Comparison of ENCODE assay signal across 20 mouse cellular contexts in the genomic region with DNA sequence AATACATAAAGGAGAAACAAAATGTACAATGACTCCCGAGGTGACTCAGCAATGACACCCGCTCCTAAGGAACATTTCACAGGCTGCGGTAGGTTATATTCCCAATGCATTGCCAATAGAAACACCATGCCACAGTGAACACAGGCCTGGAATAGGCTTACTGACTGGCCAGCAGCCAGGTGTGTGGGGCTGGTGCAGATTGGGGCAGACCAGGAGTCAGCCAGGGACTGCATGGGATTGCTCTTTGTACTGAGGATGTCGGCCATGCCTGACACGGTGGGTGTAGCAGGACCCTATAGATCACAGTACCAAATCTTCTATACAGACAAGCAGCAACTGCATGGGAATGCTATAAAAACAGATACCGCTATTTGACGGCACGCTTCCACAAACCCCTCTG. TPM values are rescaled to one million over a fixed set of nuclear protein-coding genes. Genes with fewer than 3 reads are reported as not detected.
"Had no signal": no experiment of that assay in that cellular context is flagged by ENCODE, and none has a peak within 500 bp of the region (broad histone marks: within the 10 kb centered on the region; RNA-seq: fewer than 3 reads in every experiment).

No protein-coding gene starts in this region.

- H3K27ac ChIP-seq: limb, embryonic 12.5 days; limb, embryonic 15.5 days; liver, embryonic 14.5 days; macrophage; midbrain, embryonic 12.5 days; midbrain, embryonic 15.5 days; stomach, embryonic 15.5 days had no signal

- ATAC-seq: liver, postnatal 0 days; lung, postnatal 0 days; midbrain, embryonic 15.5 days had no signal

- H3K27me3 ChIP-seq: limb, embryonic 15.5 days; midbrain, embryonic 12.5 days; midbrain, embryonic 15.5 days; stomach, embryonic 15.5 days had no signal

- H3K4me1 ChIP-seq: limb, embryonic 12.5 days; limb, embryonic 15.5 days; midbrain, embryonic 12.5 days; midbrain, embryonic 15.5 days; stomach, embryonic 15.5 days had no signal

- H3K4me2 ChIP-seq: limb, embryonic 12.5 days; limb, embryonic 15.5 days; liver, embryonic 11.5 days; lung, embryonic 14.5 days; midbrain, embryonic 12.5 days; midbrain, embryonic 15.5 days; stomach, embryonic 15.5 days had no signal

- DNase-seq: kidney, adult 9 months; kidney, postnatal 14 days; left cerebral cortex, postnatal 4 days; liver, postnatal 0 days; lung, embryonic 14.5 days; right cerebral cortex, postnatal 25 days; spleen, adult 18-20 months; thymus, postnatal 25 days had no signal

- H3K4me3 ChIP-seq: limb, embryonic 12.5 days; limb, embryonic 15.5 days; midbrain, embryonic 12.5 days; midbrain, embryonic 15.5 days; stomach, embryonic 15.5 days had no signal

- H3K9ac ChIP-seq: limb, embryonic 12.5 days; limb, embryonic 15.5 days; liver, embryonic 14.5 days; liver, postnatal 0 days; lung, embryonic 14.5 days; midbrain, embryonic 12.5 days; midbrain, embryonic 15.5 days; stomach, embryonic 15.5 days had no signal

- H3K9me3 ChIP-seq: limb, embryonic 12.5 days; limb, embryonic 15.5 days; midbrain, embryonic 12.5 days; midbrain, embryonic 15.5 days; stomach, embryonic 15.5 days had no signal

- H3K36me3 ChIP-seq: limb, embryonic 12.5 days; limb, embryonic 15.5 days; midbrain, embryonic 12.5 days; midbrain, embryonic 15.5 days; stomach, embryonic 15.5 days had no signal

RNA-seq across cellular contexts. Expression of gene Gabra5, which starts 20.1 kb away (rescaled TPM):
- total RNA-seq: megakaryocyte, adult 5-6 weeks; neutrophil, adult 5-6 weeks had no signal
- polyA plus RNA-seq: large intestine, adult 2 months; liver, postnatal 0 days; lung, postnatal 0 days; macrophage had no signal
